Mouse (Mus musculus) lung, embryonic 16.5 days (tissue): ENCODE measurements at regions not wholly inside any gene's neighbourhood (a gene's known extent, or its start where the extent isn't known, plus 50 kb on each side); places are given as distances from the start of the nearest gene placed in this dataset.
A peak's percentile ranks its signal among the peaks of the same experiment; 100 is the strongest.

ENCODE experiments used
- ATAC-seq: fragments of 200-750 bp; cut with Nextera tagmentation; 2 replicates; pipeline ENCODE4 v1.8.0; 2017; ENCODE audit warnings: low read depth, mild to moderate bottlenecking, moderate library complexity
- H3K27ac ChIP-seq: fragments of 300-500 bp; sonication (generic); 2 replicates; pipeline ENCODE4 v1.5.1; 2014; ENCODE audit warnings: mild to moderate bottlenecking, control low read depth, low read length
- H3K27me3 ChIP-seq: fragments of 300-500 bp; sonication (generic); 2 replicates; pipeline ENCODE4 v1.6.1; 2014; ENCODE audit warnings: low read depth, low read length, mixed read lengths; ENCODE audit not compliant: control insufficient read depth, insufficient read depth
- H3K36me3 ChIP-seq: fragments of 300-500 bp; sonication (generic); 2 replicates; pipeline ENCODE4 v1.6.1; 2014; ENCODE audit warnings: low read length; ENCODE audit not compliant: control insufficient read depth, insufficient read depth
- H3K4me1 ChIP-seq: fragments of 300-500 bp; sonication (generic); replicated peaks from 2 replicates; pipeline ENCODE4 v1.6.1; 2014; ENCODE audit warnings: low read length, mixed read lengths; ENCODE audit not compliant: control insufficient read depth, insufficient read depth
- H3K4me2 ChIP-seq: fragments of 300-500 bp; sonication (generic); 2 replicates; pipeline ENCODE4 v1.6.1; 2014; ENCODE audit warnings: low read depth, low read length, control low read depth
- H3K4me3 ChIP-seq: fragments of 300-500 bp; sonication (generic); 2 replicates; pipeline ENCODE4 v1.5.1; 2014; ENCODE audit warnings: mild to moderate bottlenecking, low read length, control low read depth
- H3K9ac ChIP-seq: fragments of 300-500 bp; sonication (generic); 2 replicates; pipeline ENCODE4 v1.6.1; 2014; ENCODE audit warnings: low read length, control low read depth
- H3K9me3 ChIP-seq: fragments of 300-500 bp; sonication (generic); 2 replicates; pipeline ENCODE4 v1.6.1; 2016; ENCODE audit warnings: low read length; ENCODE audit not compliant: control insufficient read depth
- WGBS: fragments of 180-500 bp; shearing (Covaris S2); extraction: QIAGEN DNeasy Blood & Tissue Kit; methylation state at CpG from one replicate; pipeline ENCODE4 v1.1.7; 2014; 5-methylcytosine and 5-hydroxymethylcytosine counted together

GRCm38 (mm10) chr12:26115339-26115912 lies 299.6 kb downstream of the Rnf144a start:
- no peak overlapping the region for H3K4me3 ChIP-seq
- 57% methylated on average over 9 of the region's 9 CpGs for WGBS
- H3K36me3 ChIP-seq = no peaks in the 10 kb centered on the region
- no peak overlapping the region for H3K9ac ChIP-seq
- no peaks in the 10 kb centered on the region for H3K27me3 ChIP-seq
- 0 out of 2 replicates have a peak, but pooled peaks have one; percentile 49 for ATAC-seq
- peaks cover 5% of the 10 kb centered on the region for H3K4me1 ChIP-seq
- no peak overlapping the region for H3K27ac ChIP-seq
- no peak overlapping the region for H3K4me2 ChIP-seq
- no peaks in the 10 kb centered on the region for H3K9me3 ChIP-seq

GRCm38 (mm10) chr12:26112166-26113019 lies 302.7 kb downstream of the Rnf144a start:
- ATAC-seq = no peak; the same call in 1 of the 2 replicates
- H3K27ac ChIP-seq = no peak overlapping the region
- no peak overlapping the region for H3K4me3 ChIP-seq
- H3K4me2 ChIP-seq = no peak overlapping the region
- WGBS = 62% methylated on average over 8 of the region's 8 CpGs
- no peaks in the 10 kb centered on the region for H3K9me3 ChIP-seq
- H3K27me3 ChIP-seq = no peaks in the 10 kb centered on the region
- H3K36me3 ChIP-seq = no peaks in the 10 kb centered on the region
- H3K9ac ChIP-seq = no peak overlapping the region
- H3K4me1 ChIP-seq = peaks cover 5% of the 10 kb centered on the region

GRCm38 (mm10) chr12:26109866-26110265 lies 305.2 kb downstream of the Rnf144a start:
- 83% methylated on average over 6 of the region's 6 CpGs for WGBS

GRCm38 (mm10) chr12:26104372-26104771 lies 310.7 kb downstream of the Rnf144a start:
- no peaks in the 10 kb centered on the region for H3K9me3 ChIP-seq
- no peak for ATAC-seq
- WGBS = 55% methylated on average over 3 of the region's 3 CpGs

More at GRCm38 (mm10) chr12:26109866-26110265, 305.2 kb downstream of the Rnf144a start:
- H3K4me1 ChIP-seq = peaks cover 5% of the 10 kb centered on the region
- no peaks in the 10 kb centered on the region for H3K9me3 ChIP-seq
- H3K4me2 ChIP-seq = no peak overlapping the region
- no peak overlapping the region for H3K27ac ChIP-seq
- H3K27me3 ChIP-seq = no peaks in the 10 kb centered on the region
- H3K36me3 ChIP-seq = no peaks in the 10 kb centered on the region
- H3K9ac ChIP-seq = no peak overlapping the region
- no peak overlapping the region for H3K4me3 ChIP-seq
- no peak for ATAC-seq

GRCm38 (mm10) chr12:26102384-26102783 lies 312.7 kb downstream of the Rnf144a start:
- no peak overlapping the region for H3K27ac ChIP-seq
- no peak overlapping the region for H3K4me2 ChIP-seq
- ATAC-seq = no peak
- no peaks in the 10 kb centered on the region for H3K36me3 ChIP-seq
- no peaks in the 10 kb centered on the region for H3K9me3 ChIP-seq
- WGBS = 80% methylated on average over 4 of the region's 4 CpGs
- no peak overlapping the region for H3K9ac ChIP-seq
- no peaks in the 10 kb centered on the region for H3K27me3 ChIP-seq
- H3K4me1 ChIP-seq = no peaks in the 10 kb centered on the region
- no peak overlapping the region for H3K4me3 ChIP-seq

More at GRCm38 (mm10) chr12:26104372-26104771, 310.7 kb downstream of the Rnf144a start:
- no peak overlapping the region for H3K27ac ChIP-seq
- H3K36me3 ChIP-seq = no peaks in the 10 kb centered on the region
- H3K4me3 ChIP-seq = no peak overlapping the region
- no peaks in the 10 kb centered on the region for H3K27me3 ChIP-seq
- H3K9ac ChIP-seq = no peak overlapping the region
- H3K4me2 ChIP-seq = no peak overlapping the region
- no peaks in the 10 kb centered on the region for H3K4me1 ChIP-seq

GRCm38 (mm10) chr12:26100140-26100539 lies 314.9 kb downstream of the Rnf144a start:
- Histone ChIP-seq H3K27ac (no peak overlapping the region), H3K9me3 (no peaks in the 10 kb centered on the region), H3K36me3 (no peaks in the 10 kb centered on the region), H3K9ac (no peak overlapping the region), H3K4me2 (no peak overlapping the region), H3K4me3 (no peak overlapping the region), H3K27me3 (no peaks in the 10 kb centered on the region), H3K4me1 (no peaks in the 10 kb centered on the region)
- 63% methylated on average over 2 of the region's 2 CpGs for WGBS
- ATAC-seq = no peak

GRCm38 (mm10) chr12:26099176-26099575 lies 315.9 kb downstream of the Rnf144a start:
- Histone ChIP-seq H3K9me3 (no peaks in the 10 kb centered on the region), H3K27ac (no peak overlapping the region), H3K36me3 (no peaks in the 10 kb centered on the region), H3K4me3 (no peak overlapping the region), H3K9ac (no peak overlapping the region), H3K4me1 (no peaks in the 10 kb centered on the region), H3K4me2 (no peak overlapping the region), H3K27me3 (no peaks in the 10 kb centered on the region)
- 75% methylated on average over 5 of the region's 5 CpGs for WGBS
- no peak for ATAC-seq

GRCm38 (mm10) chr12:26092311-26092710 lies 322.7 kb downstream of the Rnf144a start:
- H3K4me2 ChIP-seq = no peak overlapping the region
- WGBS = 58% methylated on average over 5 of the region's 5 CpGs
- H3K36me3 ChIP-seq = no peaks in the 10 kb centered on the region
- no peak overlapping the region for H3K9ac ChIP-seq
- no peaks in the 10 kb centered on the region for H3K9me3 ChIP-seq
- no peak overlapping the region for H3K4me3 ChIP-seq
- H3K4me1 ChIP-seq = no peaks in the 10 kb centered on the region
- ATAC-seq = no peak
- H3K27ac ChIP-seq = no peak overlapping the region
- H3K27me3 ChIP-seq = no peaks in the 10 kb centered on the region

- no peaks in the 10 kb centered on the region for H3K4me1 ChIP-seq
- H3K9me3 ChIP-seq = no peaks in the 10 kb centered on the region
- H3K4me2 ChIP-seq = no peak overlapping the region
- no peak for ATAC-seq
- H3K36me3 ChIP-seq = no peaks in the 10 kb centered on the region
- no peak overlapping the region for H3K9ac ChIP-seq
- WGBS = 64% methylated on average over 3 of the region's 3 CpGs
- no peaks in the 10 kb centered on the region for H3K27me3 ChIP-seq
- H3K4me3 ChIP-seq = no peak overlapping the region
- H3K27ac ChIP-seq = no peak overlapping the region
Measured at GRCm38 (mm10) chr12:26091865-26092264, 323.2 kb downstream of the Rnf144a start.
